Mouse (Mus musculus): Measurements from ENCODE around the gene Fbxw21. TPM values are rescaled to one million over a fixed set of nuclear protein-coding genes. Genes with fewer than 3 reads are reported as not detected.

The Fbxw21 gene
- polyA plus RNA-seq, 1 experiment from 2014 or later: not detected

DNA sequence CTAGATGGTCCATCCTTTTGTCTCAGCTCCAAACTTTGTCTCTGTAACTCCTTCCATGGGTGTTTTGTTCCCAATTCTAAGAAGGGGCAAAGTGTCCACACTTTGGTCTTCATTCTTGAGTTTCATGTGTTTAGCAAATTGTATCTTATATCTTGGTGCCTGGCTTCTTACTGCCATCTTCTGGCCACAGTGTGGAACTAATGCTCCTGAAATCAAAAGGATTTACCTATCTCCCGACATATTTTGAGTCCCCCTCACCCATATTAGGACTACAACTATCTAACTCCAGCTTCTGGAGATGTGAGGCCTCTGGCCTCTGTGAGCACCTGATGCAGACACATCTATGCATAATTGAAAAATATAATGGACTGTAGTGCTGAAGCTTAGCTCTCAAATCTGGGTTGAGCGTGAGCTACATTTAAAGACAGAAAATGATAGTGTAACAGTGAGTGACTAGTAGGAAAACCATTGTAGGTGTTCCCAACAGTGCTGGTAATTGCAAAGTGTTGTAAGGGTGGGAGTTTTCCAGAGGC is 39.2 kb downstream of the Fbxw21 start:
- H3K36me3 ChIP-seq (ENCODE audit: inconsistent target): no peaks in the 10 kb centered on the region
- H3K27ac ChIP-seq: no peak overlapping the region
- no peak overlapping the region for H3K4me3 ChIP-seq (ENCODE audit: inconsistent target)
- H3K79me2 ChIP-seq (ENCODE audit: inconsistent target): no peaks in the 10 kb centered on the region
- 41% methylated on average over 2 of the region's 2 CpGs for WGBS (ENCODE audit: missing documents)

DNA sequence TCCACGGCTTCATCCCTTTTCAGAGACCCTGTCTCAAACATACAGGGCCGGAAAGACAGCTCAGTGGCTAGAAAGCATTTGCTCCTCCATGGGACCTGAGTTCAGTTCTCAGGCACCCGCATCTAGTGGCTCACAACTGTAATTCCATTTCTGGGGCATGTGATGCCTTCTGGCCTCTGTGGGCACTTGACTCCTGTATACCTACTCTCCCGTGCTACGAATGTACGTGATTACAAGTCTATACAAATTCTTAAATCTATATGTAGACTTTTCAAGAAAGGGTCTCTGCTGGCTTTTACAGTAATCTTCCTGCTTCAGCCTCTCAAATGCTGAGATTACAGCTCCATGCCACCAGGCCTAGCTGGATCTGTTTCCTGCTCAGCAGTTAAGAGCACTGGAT is 40.9 kb downstream of the Fbxw21 start:
- Histone ChIP-seq H3K27ac (no peak overlapping the region), H3K4me3 (ENCODE audit: inconsistent target) (no peak overlapping the region), H3K36me3 (ENCODE audit: inconsistent target) (no peaks in the 10 kb centered on the region), H3K79me2 (ENCODE audit: inconsistent target) (no peaks in the 10 kb centered on the region)
- 94% methylated on average over 6 of the region's 6 CpGs for WGBS (ENCODE audit: missing documents)

DNA sequence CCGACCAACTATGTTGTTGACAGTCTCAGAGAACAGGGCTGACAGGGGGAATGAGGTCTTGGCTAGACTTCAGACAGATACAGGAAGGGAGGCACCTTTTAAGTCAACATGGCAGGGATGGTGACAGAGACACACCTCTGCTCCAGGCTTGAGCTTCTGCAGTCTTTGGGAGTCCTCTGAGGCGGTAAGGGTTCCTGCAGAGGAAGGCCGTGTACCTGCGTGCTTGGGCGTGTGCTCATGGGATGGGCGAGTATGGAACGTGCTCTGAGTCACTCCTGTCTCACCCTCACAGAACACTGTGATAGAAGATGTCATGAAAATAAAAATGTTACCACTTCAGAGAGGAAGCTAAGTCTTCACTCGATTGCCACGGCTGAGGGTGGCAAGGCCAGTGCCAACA is 42.3 kb downstream of the Fbxw21 start:
- 87% methylated on average over 9 of the region's 9 CpGs for WGBS (ENCODE audit: missing documents)
- H3K79me2 ChIP-seq (ENCODE audit: inconsistent target): no peaks in the 10 kb centered on the region
- no peak overlapping the region for H3K4me3 ChIP-seq (ENCODE audit: inconsistent target)
- no peak overlapping the region for H3K27ac ChIP-seq
- no peaks in the 10 kb centered on the region for H3K36me3 ChIP-seq (ENCODE audit: inconsistent target)

DNA sequence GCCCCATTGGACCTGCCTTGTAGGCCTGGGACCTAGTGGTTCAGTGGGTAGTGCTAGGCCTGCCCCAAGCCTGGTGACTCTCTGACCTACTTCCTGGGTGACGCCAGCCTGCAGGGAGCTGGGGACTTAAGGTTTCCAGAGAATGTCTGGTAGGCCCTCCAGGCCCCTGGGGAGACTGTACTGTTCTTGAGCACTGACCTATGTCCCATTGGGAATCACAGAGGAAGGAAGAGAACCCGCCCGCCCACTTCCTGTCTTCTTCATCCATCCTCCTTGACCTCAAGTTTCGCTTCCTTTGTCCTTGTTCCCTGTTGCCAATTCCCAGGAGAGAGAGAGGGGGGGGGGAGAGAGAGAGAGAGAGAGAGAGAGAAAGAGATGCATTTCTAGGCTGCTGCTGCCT is 43.7 kb downstream of the Fbxw21 start:
- no peaks in the 10 kb centered on the region for H3K79me2 ChIP-seq (ENCODE audit: inconsistent target)
- WGBS (ENCODE audit: missing documents): 63% methylated on average over 4 of the region's 4 CpGs
- no peak overlapping the region for H3K4me3 ChIP-seq (ENCODE audit: inconsistent target)
- H3K36me3 ChIP-seq (ENCODE audit: inconsistent target): no peaks in the 10 kb centered on the region
- peak overlapping the region; percentile 10; the same call in 1 of the 2 replicates for H3K27ac ChIP-seq

DNA sequence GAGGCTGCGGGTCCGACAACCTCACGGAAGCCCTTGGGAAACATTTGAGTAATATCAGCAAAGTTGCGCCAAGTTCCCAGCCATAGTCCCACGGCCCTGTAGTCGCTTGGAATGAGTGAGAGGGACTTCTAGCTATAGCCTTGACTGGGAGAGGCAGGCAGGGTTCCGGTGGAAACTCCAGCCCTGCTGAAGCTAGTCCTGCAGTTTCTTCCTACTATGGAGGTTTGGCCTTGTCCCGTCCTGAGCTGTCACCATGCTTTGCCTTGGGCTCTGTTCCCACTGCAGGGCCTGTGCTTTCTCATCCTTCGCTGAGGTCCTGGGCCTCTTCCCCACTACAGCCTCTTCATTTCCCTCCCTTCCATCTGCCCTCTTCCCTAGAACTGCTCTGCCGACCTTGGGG is 45.6 kb downstream of the Fbxw21 start:
- Histone ChIP-seq H3K4me3 (ENCODE audit: inconsistent target) (no peak overlapping the region), H3K36me3 (ENCODE audit: inconsistent target) (no peaks in the 10 kb centered on the region), H3K79me2 (ENCODE audit: inconsistent target) (no peaks in the 10 kb centered on the region), H3K27ac (no peak overlapping the region)
- 99% methylated on average over 10 of the region's 10 CpGs for WGBS (ENCODE audit: missing documents)

DNA sequence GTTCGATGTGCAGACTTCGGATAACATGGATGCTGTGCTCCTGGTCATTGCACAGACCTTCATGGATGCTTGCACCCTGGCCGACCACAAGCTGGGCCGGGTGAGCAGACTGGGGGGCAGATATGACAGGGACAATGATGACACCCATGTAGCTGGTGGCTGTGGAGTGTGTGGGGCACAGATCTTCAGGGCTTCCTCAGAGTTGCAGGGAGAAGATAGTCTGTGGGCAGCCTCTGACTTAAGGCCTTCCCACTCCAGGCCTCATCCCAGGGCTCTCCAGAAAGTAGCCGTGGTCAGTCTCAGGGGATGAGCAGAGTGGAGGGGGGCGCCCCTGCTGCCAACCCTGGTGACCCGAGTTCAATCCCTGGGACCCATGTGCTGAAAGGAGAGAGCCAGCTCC is 47.0 kb downstream of the Fbxw21 start:
- no peaks in the 10 kb centered on the region for H3K79me2 ChIP-seq (ENCODE audit: inconsistent target)
- no peak overlapping the region for H3K4me3 ChIP-seq (ENCODE audit: inconsistent target)
- H3K27ac ChIP-seq: no peak overlapping the region
- H3K36me3 ChIP-seq (ENCODE audit: inconsistent target): no peaks in the 10 kb centered on the region
- WGBS (ENCODE audit: missing documents): 94% methylated on average over 7 of the region's 7 CpGs

DNA sequence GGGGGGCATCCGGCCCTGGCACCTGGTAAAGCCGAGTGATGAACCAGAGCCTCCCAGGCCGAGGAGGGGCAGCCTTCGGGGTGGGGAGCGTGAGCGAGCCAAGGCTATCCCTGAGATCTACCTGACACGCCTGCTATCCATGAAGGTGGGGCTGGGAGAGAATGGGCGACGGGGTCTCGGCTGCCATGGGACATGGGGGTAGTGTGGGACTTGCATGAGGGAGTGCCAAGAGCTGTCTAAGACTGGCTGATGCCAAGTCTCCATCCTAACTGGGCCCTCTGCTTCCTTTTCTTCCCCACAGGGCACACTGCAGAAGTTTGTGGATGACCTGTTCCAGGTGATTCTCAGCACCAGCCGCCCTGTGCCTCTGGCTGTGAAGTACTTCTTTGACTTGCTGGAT is 47.6 kb downstream of the Fbxw21 start:
- no peak overlapping the region for H3K4me3 ChIP-seq (ENCODE audit: inconsistent target)
- 92% methylated on average over 11 of the region's 11 CpGs for WGBS (ENCODE audit: missing documents)
- H3K27ac ChIP-seq: no peak overlapping the region
- no peaks in the 10 kb centered on the region for H3K36me3 ChIP-seq (ENCODE audit: inconsistent target)
- no peaks in the 10 kb centered on the region for H3K79me2 ChIP-seq (ENCODE audit: inconsistent target)

DNA sequence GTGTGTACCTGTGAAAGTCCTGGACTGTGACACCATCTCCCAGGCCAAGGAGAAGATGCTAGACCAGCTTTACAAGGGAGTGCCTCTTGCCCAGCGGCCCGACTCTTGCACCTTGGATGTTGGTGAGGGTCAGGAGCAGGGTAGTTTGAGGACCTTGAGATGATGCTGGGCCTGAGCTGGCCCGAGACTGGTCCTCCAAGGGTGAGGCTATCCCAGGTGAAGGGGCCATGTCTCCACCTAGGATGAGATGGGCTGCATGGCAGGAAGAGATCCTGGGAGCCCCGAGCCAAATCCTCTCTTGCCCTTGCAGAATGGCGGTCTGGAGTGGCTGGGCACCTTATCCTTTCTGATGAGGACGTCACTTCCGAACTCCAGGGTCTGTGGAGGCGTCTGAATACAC is 48.5 kb downstream of the Fbxw21 start:
- no peak overlapping the region for H3K4me3 ChIP-seq (ENCODE audit: inconsistent target)
- 95% methylated on average over 8 of the region's 8 CpGs for WGBS (ENCODE audit: missing documents)
- no peak overlapping the region for H3K27ac ChIP-seq
- H3K36me3 ChIP-seq (ENCODE audit: inconsistent target): no peaks in the 10 kb centered on the region
- H3K79me2 ChIP-seq (ENCODE audit: inconsistent target): no peaks in the 10 kb centered on the region

DNA sequence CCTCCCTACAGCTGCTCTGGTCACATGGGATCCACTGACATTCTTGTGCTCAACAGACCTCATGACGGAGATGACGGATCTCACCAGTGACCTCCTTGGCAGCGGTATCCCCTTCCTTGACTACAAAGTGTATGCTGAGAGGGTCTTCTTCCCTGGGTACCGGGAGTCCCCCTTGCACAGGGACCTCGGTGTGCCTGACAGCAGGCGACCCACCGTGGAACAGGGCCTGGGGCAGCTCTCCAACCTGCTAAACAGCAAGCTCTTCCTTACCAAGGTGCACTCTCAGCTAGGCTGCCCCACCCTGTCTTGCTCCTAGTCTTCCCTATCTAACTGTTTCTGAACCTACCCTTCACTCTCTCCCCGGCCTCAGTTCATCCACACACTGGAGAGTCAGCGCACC is 50.2 kb downstream of the Fbxw21 start:
- no peaks in the 10 kb centered on the region for H3K36me3 ChIP-seq (ENCODE audit: inconsistent target)
- no peaks in the 10 kb centered on the region for H3K79me2 ChIP-seq (ENCODE audit: inconsistent target)
- H3K4me3 ChIP-seq (ENCODE audit: inconsistent target): no peak overlapping the region
- 91% methylated on average over 9 of the region's 9 CpGs for WGBS (ENCODE audit: missing documents)
- no peak overlapping the region for H3K27ac ChIP-seq

DNA sequence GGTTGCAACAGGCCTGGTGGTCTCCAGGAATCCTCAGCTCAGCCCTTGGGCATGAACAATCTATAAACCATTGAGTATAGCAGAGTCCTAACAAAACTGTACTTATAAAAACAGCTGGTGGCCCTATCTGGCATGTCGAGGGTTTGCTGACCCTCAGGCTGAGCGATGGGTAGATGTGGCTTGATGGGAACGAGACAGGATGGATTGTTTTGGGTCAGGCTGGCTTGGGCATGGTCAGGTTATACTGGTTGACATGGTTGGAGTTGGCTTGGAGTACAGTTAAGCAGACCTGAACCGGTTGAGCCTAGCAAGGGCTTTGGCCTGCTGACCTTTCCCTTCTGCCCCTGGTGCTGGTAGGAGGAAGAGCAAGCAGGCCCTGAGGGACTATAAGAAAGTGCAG is 50.7 kb downstream of the Fbxw21 start:
- Histone ChIP-seq H3K36me3 (ENCODE audit: inconsistent target) (no peaks in the 10 kb centered on the region), H3K27ac (no peak overlapping the region)
- WGBS (ENCODE audit: missing documents): 90% methylated on average over 4 of the region's 4 CpGs

DNA sequence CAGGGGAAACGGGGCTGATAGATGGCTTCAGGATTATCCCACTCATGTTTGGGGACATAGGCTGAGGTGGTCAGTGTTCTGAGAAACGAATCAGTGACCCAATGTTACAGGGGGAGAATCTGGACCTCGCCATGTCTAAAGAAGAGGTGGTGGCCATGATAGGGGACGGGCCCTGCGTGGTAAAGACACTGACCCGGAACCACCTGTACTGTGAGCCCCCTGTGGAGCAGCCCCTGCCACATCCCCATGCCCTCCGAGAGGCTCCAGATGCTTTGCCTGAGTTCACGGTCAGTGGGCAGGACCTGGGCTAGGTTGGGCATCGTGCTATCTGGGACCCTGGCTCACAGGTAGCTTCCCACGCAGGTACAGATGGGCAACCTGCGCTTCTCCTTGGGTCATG is 51.6 kb downstream of the Fbxw21 start:
- Histone ChIP-seq H3K36me3 (ENCODE audit: inconsistent target) (no peaks in the 10 kb centered on the region), H3K27ac (no peak overlapping the region), H3K4me3 (ENCODE audit: inconsistent target) (no peak overlapping the region), H3K79me2 (ENCODE audit: inconsistent target) (no peaks in the 10 kb centered on the region)
- 91% methylated on average over 11 of the region's 11 CpGs for WGBS (ENCODE audit: missing documents)

More for the DNA sequence above, 50.7 kb downstream of the Fbxw21 start:
- H3K4me3 ChIP-seq (ENCODE audit: inconsistent target): no peak overlapping the region
- no peaks in the 10 kb centered on the region for H3K79me2 ChIP-seq (ENCODE audit: inconsistent target)

DNA sequence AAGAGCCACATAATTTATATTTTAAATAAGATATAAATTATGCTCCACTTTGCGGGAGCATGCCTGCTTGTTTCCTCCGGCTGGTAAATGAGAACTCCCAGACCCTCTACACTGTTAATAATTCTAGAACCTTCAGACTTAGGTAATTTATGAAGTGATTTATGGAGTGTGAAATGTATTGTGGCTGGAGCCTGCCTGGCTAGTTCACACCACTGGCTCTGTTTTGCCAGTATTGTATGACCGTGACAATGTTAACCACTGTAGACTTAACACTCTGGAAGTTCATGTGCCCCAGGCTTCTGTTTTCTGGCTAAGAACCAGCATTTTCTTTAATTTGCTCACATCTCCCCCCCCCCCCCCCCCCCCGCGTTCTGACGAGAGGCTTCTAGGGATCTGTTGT is 54.5 kb downstream of the Fbxw21 start:
- H3K27ac ChIP-seq: no peak overlapping the region
- H3K79me2 ChIP-seq (ENCODE audit: inconsistent target): no peaks in the 10 kb centered on the region
- 95% methylated on average over 3 of the region's 6 CpGs for WGBS (ENCODE audit: missing documents)
- no peaks in the 10 kb centered on the region for H3K36me3 ChIP-seq (ENCODE audit: inconsistent target)
- H3K4me3 ChIP-seq (ENCODE audit: inconsistent target): no peak overlapping the region

DNA sequence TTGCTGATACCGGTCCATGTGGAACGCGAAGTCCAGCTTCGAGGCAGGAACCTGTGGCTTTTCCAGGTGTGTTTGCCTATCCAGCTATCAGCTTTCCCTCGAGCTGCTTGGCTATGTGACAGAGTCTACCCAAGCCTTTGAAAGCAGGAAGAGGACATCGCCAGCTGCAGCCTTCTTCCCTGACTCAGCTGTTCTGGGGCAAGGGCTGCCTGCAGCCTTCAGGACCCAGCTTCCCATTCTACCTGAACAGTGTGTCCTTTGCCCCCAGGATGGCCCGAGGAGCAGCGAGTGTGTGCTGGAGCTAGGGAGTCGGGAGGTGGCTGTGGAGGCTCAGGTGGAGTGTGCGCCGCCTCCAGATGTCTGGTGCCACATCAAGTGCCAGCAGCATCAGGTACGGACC is 56.2 kb downstream of the Fbxw21 start:
- H3K36me3 ChIP-seq (ENCODE audit: inconsistent target): no peaks in the 10 kb centered on the region
- 64% methylated on average over 12 of the region's 12 CpGs for WGBS (ENCODE audit: missing documents)
- no peak overlapping the region for H3K4me3 ChIP-seq (ENCODE audit: inconsistent target)
- H3K79me2 ChIP-seq (ENCODE audit: inconsistent target): no peaks in the 10 kb centered on the region
- no peak overlapping the region for H3K27ac ChIP-seq

DNA sequence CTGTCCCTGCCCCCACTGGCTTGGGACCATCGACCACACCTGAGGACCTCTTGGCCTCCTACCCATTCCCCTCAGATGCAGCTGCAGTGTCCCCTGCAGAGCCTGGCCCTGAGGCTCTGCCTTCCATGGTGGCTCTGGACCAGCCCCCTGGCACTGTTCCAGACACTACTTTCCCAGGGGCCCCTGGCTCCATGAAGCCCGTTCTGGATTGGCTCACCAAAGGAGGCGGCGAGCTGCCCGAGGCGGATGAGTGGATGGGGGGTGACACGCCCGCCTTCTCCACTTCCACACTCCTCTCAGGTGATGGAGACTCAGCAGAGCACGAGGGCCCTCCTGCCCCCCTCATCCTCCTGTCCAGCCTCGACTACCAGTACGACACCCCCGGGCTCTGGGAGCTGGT is 56.8 kb downstream of the Fbxw21 start:
- no peak overlapping the region for H3K27ac ChIP-seq
- no peaks in the 10 kb centered on the region for H3K79me2 ChIP-seq (ENCODE audit: inconsistent target)
- WGBS (ENCODE audit: missing documents): 89% methylated on average over 12 of the region's 12 CpGs
- H3K36me3 ChIP-seq (ENCODE audit: inconsistent target): no peaks in the 10 kb centered on the region
- no peak overlapping the region for H3K4me3 ChIP-seq (ENCODE audit: inconsistent target)

DNA sequence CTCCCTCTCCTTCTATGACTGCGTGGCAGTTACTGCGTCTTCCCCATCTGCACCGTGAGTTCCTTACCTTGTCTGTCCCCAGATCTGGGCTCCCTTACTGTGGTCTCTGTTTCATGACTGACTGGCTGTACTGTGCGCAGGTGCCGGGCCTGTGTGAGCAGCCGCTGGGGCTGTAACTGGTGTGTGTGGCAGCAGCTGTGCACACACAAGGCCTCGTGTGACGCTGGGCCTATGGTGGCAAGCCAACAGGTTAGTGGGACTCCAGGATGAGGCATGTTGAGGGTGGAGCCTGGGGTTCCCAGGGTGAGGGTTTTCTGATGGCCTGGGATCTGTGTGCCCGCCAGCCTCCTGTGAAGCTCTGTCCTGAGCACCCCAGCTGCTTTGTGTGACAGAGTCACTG is 57.8 kb downstream of the Fbxw21 start:
- no peak overlapping the region for H3K27ac ChIP-seq
- 98% methylated on average over 9 of the region's 9 CpGs for WGBS (ENCODE audit: missing documents)

DNA sequence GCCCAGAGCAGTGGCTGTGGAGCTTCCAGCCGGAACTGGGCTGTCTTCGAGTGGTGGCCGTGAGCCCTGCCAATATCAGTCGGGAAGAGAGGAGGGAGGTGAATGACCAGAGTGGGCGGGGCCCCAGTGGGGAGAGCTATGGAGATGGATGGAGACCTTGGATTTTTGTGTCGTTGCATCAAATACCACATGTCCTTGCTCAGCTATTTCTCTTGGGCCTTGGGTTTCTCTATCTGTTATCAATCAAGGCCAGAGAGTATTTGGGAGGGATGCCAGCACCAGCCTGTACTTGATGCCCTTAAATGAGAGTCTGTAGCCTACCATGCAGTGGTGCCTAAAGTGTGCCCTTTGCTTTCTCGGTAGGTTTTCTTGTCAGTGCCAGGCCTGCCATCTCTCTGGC is 58.6 kb downstream of the Fbxw21 start:
- Histone ChIP-seq H3K36me3 (ENCODE audit: inconsistent target) (no peaks in the 10 kb centered on the region), H3K27ac (no peak overlapping the region), H3K79me2 (ENCODE audit: inconsistent target) (no peaks in the 10 kb centered on the region), H3K4me3 (ENCODE audit: inconsistent target) (no peak overlapping the region)
- 92% methylated on average over 7 of the region's 7 CpGs for WGBS (ENCODE audit: missing documents)

More for the DNA sequence above, 57.8 kb downstream of the Fbxw21 start:
- Histone ChIP-seq H3K36me3 (ENCODE audit: inconsistent target) (no peaks in the 10 kb centered on the region), H3K4me3 (ENCODE audit: inconsistent target) (no peak overlapping the region), H3K79me2 (ENCODE audit: inconsistent target) (no peaks in the 10 kb centered on the region)
